Mouse (Mus musculus): ENCODE results near the gene Mrps18b.

DNA sequence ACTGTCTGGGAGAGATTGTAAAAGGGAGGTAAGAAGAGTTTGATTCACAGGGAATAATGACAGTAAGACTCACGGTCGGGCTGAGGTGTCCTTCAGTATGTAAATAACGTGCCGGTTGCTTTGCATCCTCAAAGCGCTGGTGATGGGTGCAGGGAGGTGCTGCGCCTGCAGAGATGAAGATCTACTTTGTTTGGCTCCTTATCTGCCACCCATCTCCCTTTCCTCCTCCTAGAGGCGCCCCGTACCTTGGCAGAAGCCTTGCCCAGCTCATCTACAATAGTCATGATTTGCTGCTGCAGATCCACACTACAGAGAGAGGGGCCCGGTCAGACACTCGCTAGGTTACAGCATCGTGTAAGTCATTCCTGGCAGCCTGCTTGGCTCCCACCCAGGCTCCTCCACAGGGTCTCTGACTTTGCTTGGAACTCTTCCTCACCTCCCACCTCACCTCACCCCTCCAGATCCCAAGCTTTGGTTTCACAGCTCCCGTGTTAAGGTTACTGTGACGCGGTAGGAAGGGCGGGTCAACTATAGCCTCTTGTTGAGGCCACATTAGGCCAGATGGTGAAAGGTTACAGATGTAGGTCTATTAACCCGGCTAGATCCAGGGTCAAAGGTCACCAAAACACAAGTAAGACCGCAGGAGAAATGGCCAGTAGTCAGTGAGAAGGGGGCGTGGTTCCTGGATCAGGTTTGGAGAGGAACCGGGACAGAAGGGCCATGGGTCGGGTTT lies 6.8 kb downstream of the Mrps18b start:
- TF ChIP-seq CTCF (conservative IDR thresholded peaks at IDR 0.05; ENCODE audit: low read length): no peak
- TF ChIP-seq NANOG (IDR thresholded peaks at IDR 0.05; ENCODE audit: borderline replicate concordance, low read length): no peak
